Mouse (Mus musculus): ENCODE measurements around the gene Kmt2c.

- TF ChIP-seq USF2 (conservative IDR thresholded peaks at IDR 0.05; ENCODE audit: low read depth, low read length) (no peak), HCFC1 (IDR thresholded peaks at IDR 0.05; ENCODE audit: low read depth, low read length) (no peak), ZKSCAN1 (IDR thresholded peaks at IDR 0.05; ENCODE audit: borderline replicate concordance, low read depth, low read length) (no peak), CTCF (conservative IDR thresholded peaks at IDR 0.05 in 1 of 2, IDR thresholded peaks at IDR 0.05 in 1 of 2; ENCODE audit: low read depth in 2 of 2, low read length in 2 of 2) (no peak), ZMIZ1 (IDR thresholded peaks at IDR 0.05; ENCODE audit: low read depth, low read length) (no peak), MAZ (IDR thresholded peaks at IDR 0.05; ENCODE audit: low read depth, low read length) (no peak), EP300 (IDR thresholded peaks at IDR 0.05; ENCODE audit: low read length) (no peak), POLR2A (IDR thresholded peaks at IDR 0.05; ENCODE audit: low read depth, low read length) (no peak)
Measured at GRCm38 (mm10) chr5:25517550-25517949, 19.0 kb upstream of the Kmt2c start.
